Mouse (Mus musculus): ENCODE measurements around the gene Hist1h3d. TPM values are rescaled to one million over a fixed set of nuclear protein-coding genes. Genes with fewer than 3 reads are reported as not detected.
"Not testable (repeated sequence)": the region's sequence is repeated elsewhere in the genome, so short reads cannot be mapped to it uniquely, and the experiment has no call there.

The Hist1h3d gene
- total and polyA plus RNA-seq, 2 experiments from 2014 or later, result 0.57 to 73.0 TPM

DNA sequence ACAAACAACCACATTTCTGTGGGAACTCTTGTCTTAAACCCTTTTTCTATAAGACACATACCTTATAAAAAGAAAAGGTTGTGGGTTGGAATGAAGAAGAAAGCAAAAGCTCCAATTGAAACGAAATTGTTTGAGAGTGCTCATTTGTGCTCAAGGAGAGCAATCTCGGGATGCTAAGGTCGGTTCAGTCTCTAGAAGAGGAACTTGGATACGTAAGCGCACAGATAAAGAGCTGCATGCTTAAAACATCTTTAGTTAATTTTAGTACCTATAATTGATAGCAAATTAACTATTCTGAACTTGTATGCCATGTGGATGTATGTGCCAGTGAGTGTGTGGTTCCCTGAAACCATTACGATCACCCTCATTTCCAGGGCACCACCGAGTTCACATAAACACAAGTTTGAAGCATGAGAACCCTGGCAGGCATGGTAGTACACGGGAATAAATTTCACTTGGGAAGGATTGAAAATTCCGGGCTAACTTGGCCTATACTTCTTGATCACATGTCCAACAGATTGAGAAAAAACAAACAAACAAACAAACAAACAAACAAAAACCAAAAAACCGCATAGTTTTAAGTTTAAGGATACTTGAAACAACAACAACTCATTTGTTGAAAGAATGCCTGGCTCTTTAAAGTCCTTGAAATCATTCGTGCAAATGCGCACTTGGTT is 44.6 kb downstream of the Hist1h3d start:
- Histone ChIP-seq H3K27me3 (ENCODE audit: insufficient read depth, low read length) (no peaks in the 10 kb centered on the region), H3K27ac (ENCODE audit: low read depth, low read length) (peak overlapping the region; percentile 93), H3K4me2 (ENCODE audit: low read depth) (peak overlapping the region; percentile 83), H3K4me3 (ENCODE audit: low read depth, low read length) (peak overlapping the region; percentile 47), H3K9me3 (ENCODE audit: low read length) (no peaks in the 10 kb centered on the region), H3K36me3 (ENCODE audit: insufficient read depth) (no peaks in the 10 kb centered on the region), H3K9ac (peak overlapping the region; percentile 73), H3K4me1 (ENCODE audit: insufficient read depth) (peaks cover 7% of the 10 kb centered on the region; the same call in 1 of the 2 replicates)
- TF ChIP-seq CTCF (IDR thresholded peaks at IDR 0.05; ENCODE audit: low read depth), result no peak
- no peak for DNase-seq
- WGBS, result 37% methylated on average over 12 of the region's 12 CpGs
- ATAC-seq, result no peak

DNA sequence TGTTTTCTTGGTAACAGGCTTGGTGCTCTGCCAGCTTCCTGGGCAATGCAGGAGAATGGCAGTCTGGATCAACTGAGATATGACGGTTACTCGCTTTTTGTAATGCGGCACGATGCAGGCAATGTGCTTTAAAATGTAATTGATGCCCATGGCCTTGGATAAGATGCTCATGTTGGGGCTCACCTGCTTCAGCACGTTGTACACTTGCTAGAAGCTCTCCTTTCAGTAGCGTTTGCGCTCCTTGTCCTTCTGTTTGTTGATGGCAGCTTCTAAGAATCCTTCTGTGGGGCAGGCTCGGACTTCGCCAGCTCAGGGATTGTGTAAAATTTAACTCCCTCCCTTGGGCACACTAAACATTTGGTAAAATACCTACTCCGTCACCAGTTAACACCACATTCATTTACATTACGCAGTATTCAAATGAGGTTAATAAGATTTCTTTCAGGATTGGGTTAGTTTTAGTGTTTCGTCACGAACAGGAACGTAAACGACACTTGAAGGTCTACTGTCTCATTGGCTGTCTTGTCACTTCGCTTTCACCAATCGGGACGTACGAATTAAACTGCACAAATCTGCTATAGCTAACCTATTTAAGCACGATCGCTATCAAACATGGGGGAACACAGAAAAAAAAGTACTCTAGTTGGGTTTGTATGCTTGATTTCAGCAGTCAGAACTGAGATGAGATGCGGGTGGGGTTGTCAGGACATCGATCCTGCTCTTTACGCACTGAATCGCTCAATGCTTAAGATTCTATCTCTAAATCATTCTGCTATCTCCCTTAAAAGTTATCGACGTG is 45.4 kb downstream of the Hist1h3d start, which contains the start of gene Hist1h2be:
Hist1h2be (minus strand) TSS at position 392 of the 799 bp plus-strand sequence.
- Histone ChIP-seq H3K9me3 (ENCODE audit: low read length) (no peaks in the 10 kb centered on the region), H3K27me3 (ENCODE audit: insufficient read depth, low read length) (no peaks in the 10 kb centered on the region), H3K4me2 (ENCODE audit: low read depth) (peak within 1 kb of the TSS; percentile 83), H3K4me1 (ENCODE audit: insufficient read depth) (peaks cover 7% of the 10 kb centered on the region; the same call in 1 of the 2 replicates), H3K36me3 (ENCODE audit: insufficient read depth) (no peaks in the 10 kb centered on the region), H3K27ac (ENCODE audit: low read depth, low read length) (peak within 1 kb of the TSS; percentile 93), H3K4me3 (ENCODE audit: low read depth, low read length) (peak within 1 kb of the TSS; percentile 47), H3K9ac (peak within 1 kb of the TSS; percentile 73)
- WGBS, result under 1% methylated on average over 27 of the region's 27 CpGs
- TF ChIP-seq CTCF (IDR thresholded peaks at IDR 0.05; ENCODE audit: low read depth), result no peak
- ATAC-seq (peak; percentile 90), DNase-seq (peak; percentile 91)

DNA sequence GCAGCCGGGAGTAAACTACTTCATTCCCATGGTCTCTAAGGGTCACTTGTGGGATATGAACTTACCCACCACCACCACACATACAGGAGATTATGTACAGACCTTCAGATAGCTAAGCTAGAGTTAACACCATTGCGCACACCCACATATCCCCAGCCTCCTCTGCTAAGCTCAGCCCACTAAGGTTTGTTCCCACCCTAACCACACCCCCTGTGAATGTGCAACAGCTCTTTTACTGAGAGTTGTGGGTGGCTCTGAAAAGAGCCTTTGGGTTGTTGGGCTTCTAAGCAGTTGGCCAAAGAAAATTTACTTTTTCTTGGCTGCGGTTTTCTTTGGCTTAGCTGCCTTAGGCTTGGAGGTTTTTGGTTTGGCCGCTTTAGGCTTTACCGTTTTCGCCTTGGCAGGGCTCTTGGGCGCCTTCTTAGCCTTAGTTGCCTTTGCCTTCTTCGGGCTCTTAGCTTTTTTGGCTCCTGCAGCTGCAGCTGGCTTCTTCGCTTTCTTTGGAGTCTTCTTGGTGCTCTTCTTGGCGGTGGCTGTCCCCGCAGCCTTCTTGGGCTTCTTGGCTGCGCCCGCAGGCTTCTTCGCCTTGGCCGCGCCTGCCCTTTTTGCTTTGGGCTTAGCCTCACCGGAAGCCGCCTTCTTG is 46.1 kb downstream of the Hist1h3d start:
- Histone ChIP-seq H3K9me3 (ENCODE audit: low read length) (no peaks in the 10 kb centered on the region), H3K36me3 (ENCODE audit: insufficient read depth) (no peaks in the 10 kb centered on the region), H3K4me2 (ENCODE audit: low read depth) (peak overlapping the region; percentile 83), H3K4me1 (ENCODE audit: insufficient read depth) (peaks cover 7% of the 10 kb centered on the region; the same call in 1 of the 2 replicates), H3K27me3 (ENCODE audit: insufficient read depth, low read length) (no peaks in the 10 kb centered on the region), H3K4me3 (ENCODE audit: low read depth, low read length) (peak overlapping the region; percentile 47), H3K9ac (peak overlapping the region; percentile 73), H3K27ac (ENCODE audit: low read depth, low read length) (peak overlapping the region; percentile 93)
- WGBS, result under 1% methylated on average over 18 of the region's 18 CpGs
- DNase-seq (peak; percentile 81), ATAC-seq (peak; percentile 88)
- TF ChIP-seq CTCF (IDR thresholded peaks at IDR 0.05; ENCODE audit: low read depth), result no peak

- not testable (repeated sequence) for H3K27me3 ChIP-seq (ENCODE audit: insufficient read depth, low read length); H3K4me1 ChIP-seq (ENCODE audit: insufficient read depth); H3K9me3 ChIP-seq (ENCODE audit: low read length); H3K36me3 ChIP-seq (ENCODE audit: insufficient read depth)
- peak; percentile 84 for ATAC-seq
- peak within 1 kb of the TSS; percentile 73 for H3K9ac ChIP-seq
- H3K4me3 ChIP-seq (ENCODE audit: low read depth, low read length), result peak within 1 kb of the TSS; percentile 47
- under 1% methylated on average over 52 of the region's 53 CpGs for WGBS
- H3K27ac ChIP-seq (ENCODE audit: low read depth, low read length), result peak within 1 kb of the TSS; percentile 93
- H3K4me2 ChIP-seq (ENCODE audit: low read depth), result peak within 1 kb of the TSS; percentile 83
- DNase-seq, result peak; percentile 91
Observed at GRCm38 (mm10) chr13:23622175-23622671, 46.7 kb downstream of the Hist1h3d start, which contains the start of gene Hist1h1e. TSS of gene Hist1h1e (minus strand) at chr13:23622558.

DNA sequence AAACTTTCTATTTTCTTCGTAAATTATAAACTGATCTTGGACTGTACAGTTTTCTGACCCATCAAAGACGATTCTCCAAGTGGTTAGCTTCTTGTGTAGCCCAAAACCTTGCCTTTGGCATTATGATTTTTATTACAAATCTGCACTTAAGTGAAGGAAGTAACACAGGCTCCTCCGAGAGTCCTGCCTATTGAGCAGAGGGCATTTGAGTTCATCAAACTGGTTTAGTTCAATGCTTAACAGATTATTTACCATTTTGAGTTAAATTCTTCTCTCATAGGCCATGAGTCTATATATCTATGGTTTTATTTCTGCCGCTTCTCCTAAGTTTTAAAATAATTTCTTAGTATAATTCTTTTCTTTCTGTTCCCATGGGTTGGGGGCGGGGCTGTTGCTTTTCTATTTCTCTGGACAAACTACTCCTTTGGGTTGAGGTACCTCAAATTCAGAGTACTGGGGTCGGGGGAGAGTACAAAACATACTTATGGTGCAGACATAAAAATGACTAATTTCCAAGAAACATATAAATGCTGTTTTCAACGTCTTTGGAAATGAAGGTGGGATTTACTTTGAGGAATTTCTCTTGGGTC is 47.4 kb downstream of the Hist1h3d start:
- Histone ChIP-seq H3K36me3 (ENCODE audit: insufficient read depth) (no peaks in the 10 kb centered on the region), H3K4me3 (ENCODE audit: low read depth, low read length) (peak overlapping the region; percentile 47), H3K9me3 (ENCODE audit: low read length) (no peaks in the 10 kb centered on the region), H3K27me3 (ENCODE audit: insufficient read depth, low read length) (no peaks in the 10 kb centered on the region), H3K4me2 (ENCODE audit: low read depth) (peak overlapping the region; percentile 83), H3K9ac (peak overlapping the region; percentile 73), H3K4me1 (ENCODE audit: insufficient read depth) (peaks cover 7% of the 10 kb centered on the region; the same call in 1 of the 2 replicates), H3K27ac (ENCODE audit: low read depth, low read length) (peak overlapping the region; percentile 93)
- 24% methylated on average over 7 of the region's 7 CpGs for WGBS
- no peak for TF ChIP-seq CTCF (IDR thresholded peaks at IDR 0.05; ENCODE audit: low read depth)
- no peak for DNase-seq
- ATAC-seq, result no peak

Small RNAs within 50 kb of the gene (microRNA-seq; reads per million reads assigned to microRNA genes)
- gene Gm44297 (0 reads per million in 2 experiments), gene Gm44359 (0 reads per million in 2 experiments), gene Gm44394 (0 reads per million in 2 experiments)

Other genes starting within 250 kb of the Hist1h3d start
Only the 30 nearest of the 35 such genes appear.
- gene Abt1, start 151.9 kb upstream of the Hist1h3d start, total RNA-seq (2014; rRNA removed), result 6.5 and 8.2 TPM in 2 replicates
- gene Abt1, start 151.9 kb upstream of the Hist1h3d start, polyA plus RNA-seq (2015; fragmentation: Nextera tagmentation; extraction: Ambion mirVana), result 7.7 and 8.2 TPM in 2 replicates
- 0.08 and 0.33 TPM in 2 replicates for gene Btn1a1, start 109.9 kb upstream of the Hist1h3d start, total RNA-seq (2014; rRNA removed)
- 0.12 TPM in 1 of 2 replicates, not detected in the other for gene Btn1a1, start 109.9 kb upstream of the Hist1h3d start, polyA plus RNA-seq (2015; fragmentation: Nextera tagmentation; extraction: Ambion mirVana)
- not detected in 2 replicates for gene Btn2a2, start 86.9 kb upstream of the Hist1h3d start, total RNA-seq (2014; rRNA removed)
- gene Btn2a2, start 86.9 kb upstream of the Hist1h3d start, polyA plus RNA-seq (2015; fragmentation: Nextera tagmentation; extraction: Ambion mirVana), result 0.10 TPM in 1 of 2 replicates, not detected in the other
- gene Hist1h4h, start 44.7 kb upstream of the Hist1h3d start, total RNA-seq (2014; rRNA removed), result 1,275 and 1,840 TPM in 2 replicates
- 4.1 and 5.7 TPM in 2 replicates for gene Hist1h4h, start 44.7 kb upstream of the Hist1h3d start, polyA plus RNA-seq (2015; fragmentation: Nextera tagmentation; extraction: Ambion mirVana)
- gene Hist1h2af, start 41.9 kb upstream of the Hist1h3d start, total RNA-seq (2014; rRNA removed), result 135 and 227 TPM in 2 replicates
- not detected in 2 replicates for gene Hist1h2af, start 41.9 kb upstream of the Hist1h3d start, polyA plus RNA-seq (2015; fragmentation: Nextera tagmentation; extraction: Ambion mirVana)
- 116 and 134 TPM in 2 replicates for gene Hist1h3g, start 40.3 kb upstream of the Hist1h3d start, total RNA-seq (2014; rRNA removed)
- 0.50 TPM in 1 of 2 replicates, not detected in the other for gene Hist1h3g, start 40.3 kb upstream of the Hist1h3d start, polyA plus RNA-seq (2015; fragmentation: Nextera tagmentation; extraction: Ambion mirVana)
- 12.5 and 17.0 TPM in 2 replicates for gene Hist1h2bh, start 32.4 kb upstream of the Hist1h3d start, total RNA-seq (2014; rRNA removed)
- 0.17 TPM in 1 of 2 replicates, not detected in the other for gene Hist1h2bh, start 32.4 kb upstream of the Hist1h3d start, polyA plus RNA-seq (2015; fragmentation: Nextera tagmentation; extraction: Ambion mirVana)
- 116 and 119 TPM in 2 replicates for gene Hist1h3f, start 31.7 kb upstream of the Hist1h3d start, total RNA-seq (2014; rRNA removed)
- 0.17 and 0.47 TPM in 2 replicates for gene Hist1h3f, start 31.7 kb upstream of the Hist1h3d start, polyA plus RNA-seq (2015; fragmentation: Nextera tagmentation; extraction: Ambion mirVana)
- gene Hist1h4f, start 24.1 kb upstream of the Hist1h3d start, total RNA-seq (2014; rRNA removed), result 586 and 753 TPM in 2 replicates
- gene Hist1h4f, start 24.1 kb upstream of the Hist1h3d start, polyA plus RNA-seq (2015; fragmentation: Nextera tagmentation; extraction: Ambion mirVana), result 0.70 TPM in 1 of 2 replicates, not detected in the other
- 48.5 and 66.7 TPM in 2 replicates for gene Hist1h1d, start 22.5 kb upstream of the Hist1h3d start, total RNA-seq (2014; rRNA removed)
- 0.12 and 0.18 TPM in 2 replicates for gene Hist1h1d, start 22.5 kb upstream of the Hist1h3d start, polyA plus RNA-seq (2015; fragmentation: Nextera tagmentation; extraction: Ambion mirVana)
- 180 and 204 TPM in 2 replicates for gene Hist1h3e, start 13.4 kb upstream of the Hist1h3d start, total RNA-seq (2014; rRNA removed)
- 1.9 and 2.0 TPM in 2 replicates for gene Hist1h3e, start 13.4 kb upstream of the Hist1h3d start, polyA plus RNA-seq (2015; fragmentation: Nextera tagmentation; extraction: Ambion mirVana)
- 111 TPM in 2 replicates for gene Hist1h2ae, start 4.5 kb upstream of the Hist1h3d start, total RNA-seq (2014; rRNA removed)
- gene Hist1h2ae, start 4.5 kb upstream of the Hist1h3d start, polyA plus RNA-seq (2015; fragmentation: Nextera tagmentation; extraction: Ambion mirVana), result 12.5 and 23.0 TPM in 2 replicates
- gene Hist1h2bg, start 4.4 kb upstream of the Hist1h3d start, total RNA-seq (2014; rRNA removed), result 367 and 594 TPM in 2 replicates
- 3.0 and 3.6 TPM in 2 replicates for gene Hist1h2bg, start 4.4 kb upstream of the Hist1h3d start, polyA plus RNA-seq (2015; fragmentation: Nextera tagmentation; extraction: Ambion mirVana)
- 226 and 289 TPM in 2 replicates for gene Hist1h2bf, start 1.6 kb upstream of the Hist1h3d start, total RNA-seq (2014; rRNA removed)
- gene Hist1h2bf, start 1.6 kb upstream of the Hist1h3d start, polyA plus RNA-seq (2015; fragmentation: Nextera tagmentation; extraction: Ambion mirVana), result not detected in 2 replicates
- gene Hist1h2ad, start 1.4 kb upstream of the Hist1h3d start, total RNA-seq (2014; rRNA removed), result 204 and 274 TPM in 2 replicates
- gene Hist1h2ad, start 1.4 kb upstream of the Hist1h3d start, polyA plus RNA-seq (2015; fragmentation: Nextera tagmentation; extraction: Ambion mirVana), result 0.78 TPM in 1 of 2 replicates, not detected in the other
- gene Hist1h4d, start 5.8 kb downstream of the Hist1h3d start, total RNA-seq (2014; rRNA removed), result 258 and 695 TPM in 2 replicates
- 25.0 and 42.2 TPM in 2 replicates for gene Hist1h4d, start 5.8 kb downstream of the Hist1h3d start, polyA plus RNA-seq (2015; fragmentation: Nextera tagmentation; extraction: Ambion mirVana)
- 98.5 and 120 TPM in 2 replicates for gene Hist1h2be, start 45.4 kb downstream of the Hist1h3d start, total RNA-seq (2014; rRNA removed)
- 0.31 and 0.39 TPM in 2 replicates for gene Hist1h2be, start 45.4 kb downstream of the Hist1h3d start, polyA plus RNA-seq (2015; fragmentation: Nextera tagmentation; extraction: Ambion mirVana)
- 204 and 218 TPM in 2 replicates for gene Hist1h1e, start 46.8 kb downstream of the Hist1h3d start, total RNA-seq (2014; rRNA removed)
- 11.1 and 16.3 TPM in 2 replicates for gene Hist1h1e, start 46.8 kb downstream of the Hist1h3d start, polyA plus RNA-seq (2015; fragmentation: Nextera tagmentation; extraction: Ambion mirVana)
- gene Hist1h2ac, start 108.2 kb downstream of the Hist1h3d start, total RNA-seq (2014; rRNA removed), result 40.9 and 44.8 TPM in 2 replicates
- gene Hist1h2ac, start 108.2 kb downstream of the Hist1h3d start, polyA plus RNA-seq (2015; fragmentation: Nextera tagmentation; extraction: Ambion mirVana), result 0.41 and 0.49 TPM in 2 replicates
- 93.7 and 124 TPM in 2 replicates for gene Hist1h2bc, start 108.4 kb downstream of the Hist1h3d start, total RNA-seq (2014; rRNA removed)
- 29.2 and 35.3 TPM in 2 replicates for gene Hist1h2bc, start 108.4 kb downstream of the Hist1h3d start, polyA plus RNA-seq (2015; fragmentation: Nextera tagmentation; extraction: Ambion mirVana)
- 1.3 TPM in 1 of 2 replicates, not detected in the other for gene Hist1h1t, start 120.1 kb downstream of the Hist1h3d start, total RNA-seq (2014; rRNA removed)
- gene Hist1h1t, start 120.1 kb downstream of the Hist1h3d start, polyA plus RNA-seq (2015; fragmentation: Nextera tagmentation; extraction: Ambion mirVana), result not detected in 2 replicates
- gene Hist1h4c, start 122.7 kb downstream of the Hist1h3d start, total RNA-seq (2014; rRNA removed), result 917 and 942 TPM in 2 replicates
- 2.3 and 5.0 TPM in 2 replicates for gene Hist1h4c, start 122.7 kb downstream of the Hist1h3d start, polyA plus RNA-seq (2015; fragmentation: Nextera tagmentation; extraction: Ambion mirVana)
- 2.5 and 3.6 TPM in 2 replicates for gene Hfe, start 135.1 kb downstream of the Hist1h3d start, total RNA-seq (2014; rRNA removed)
- gene Hfe, start 135.1 kb downstream of the Hist1h3d start, polyA plus RNA-seq (2015; fragmentation: Nextera tagmentation; extraction: Ambion mirVana), result 4.4 and 6.0 TPM in 2 replicates
- gene Hist1h1c, start 163.0 kb downstream of the Hist1h3d start, total RNA-seq (2014; rRNA removed), result 475 and 498 TPM in 2 replicates
- gene Hist1h1c, start 163.0 kb downstream of the Hist1h3d start, polyA plus RNA-seq (2015; fragmentation: Nextera tagmentation; extraction: Ambion mirVana), result 24.0 and 26.3 TPM in 2 replicates
- gene Hist1h3c, start 169.8 kb downstream of the Hist1h3d start, total RNA-seq (2014; rRNA removed), result 294 and 301 TPM in 2 replicates
- gene Hist1h3c, start 169.8 kb downstream of the Hist1h3d start, polyA plus RNA-seq (2015; fragmentation: Nextera tagmentation; extraction: Ambion mirVana), result 0.84 TPM in 1 of 2 replicates, not detected in the other
- gene Hist1h2bb, start 171.0 kb downstream of the Hist1h3d start, total RNA-seq (2014; rRNA removed), result 647 and 680 TPM in 2 replicates
- not detected in 2 replicates for gene Hist1h2bb, start 171.0 kb downstream of the Hist1h3d start, polyA plus RNA-seq (2015; fragmentation: Nextera tagmentation; extraction: Ambion mirVana)
- 305 and 340 TPM in 2 replicates for gene Hist1h2ab, start 175.4 kb downstream of the Hist1h3d start, total RNA-seq (2014; rRNA removed)
- gene Hist1h2ab, start 175.4 kb downstream of the Hist1h3d start, polyA plus RNA-seq (2015; fragmentation: Nextera tagmentation; extraction: Ambion mirVana), result 4.4 and 6.7 TPM in 2 replicates
- gene Hist1h3b, start 176.5 kb downstream of the Hist1h3d start, total RNA-seq (2014; rRNA removed), result 229 and 254 TPM in 2 replicates
- gene Hist1h3b, start 176.5 kb downstream of the Hist1h3d start, polyA plus RNA-seq (2015; fragmentation: Nextera tagmentation; extraction: Ambion mirVana), result 0.25 and 0.67 TPM in 2 replicates
- gene Hist1h4b, start 181.2 kb downstream of the Hist1h3d start, total RNA-seq (2014; rRNA removed), result 184 and 254 TPM in 2 replicates
- 1.8 and 3.0 TPM in 2 replicates for gene Hist1h4b, start 181.2 kb downstream of the Hist1h3d start, polyA plus RNA-seq (2015; fragmentation: Nextera tagmentation; extraction: Ambion mirVana)
- 303 and 421 TPM in 2 replicates for gene Hist1h4a, start 185.5 kb downstream of the Hist1h3d start, total RNA-seq (2014; rRNA removed)
- 0.64 TPM in 1 of 2 replicates, not detected in the other for gene Hist1h4a, start 185.5 kb downstream of the Hist1h3d start, polyA plus RNA-seq (2015; fragmentation: Nextera tagmentation; extraction: Ambion mirVana)

All from forebrain, postnatal 0 days (tissue).